Mouse (Mus musculus): ENCODE results near the gene Prdm4.

DNA sequence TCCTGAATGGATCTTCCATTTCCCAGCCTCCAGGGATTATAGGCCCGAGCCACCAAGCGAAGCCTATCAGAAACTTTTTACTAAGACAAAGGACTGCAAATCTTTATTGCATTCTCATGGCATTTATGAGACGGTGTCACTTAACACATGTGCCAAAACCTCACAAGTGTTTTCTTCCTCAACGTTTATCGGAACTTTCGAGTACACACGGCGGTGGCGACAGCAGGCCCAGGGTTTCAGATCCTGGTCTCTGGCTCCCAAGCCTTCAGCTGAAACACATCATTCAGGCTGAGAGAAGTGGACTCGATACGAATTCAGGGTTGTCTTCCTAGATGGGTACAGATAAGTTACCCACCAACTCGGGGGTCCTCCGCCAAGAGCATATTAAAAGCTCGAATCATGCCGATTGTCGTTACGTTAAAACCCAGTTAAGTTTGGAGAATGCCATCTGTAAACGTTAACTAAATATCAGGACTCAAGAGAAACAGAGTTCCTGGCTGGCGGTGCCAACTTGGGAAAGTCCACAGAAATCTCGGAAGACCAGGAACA lies 40.0 kb upstream of the Prdm4 start:
- TF ChIP-seq CTCF (IDR thresholded peaks at IDR 0.05; ENCODE audit: low read depth), result no peak
- TF ChIP-seq EP300 (optimal IDR thresholded peaks at IDR 0.05), result no peak
